In genomic region chr7:128549137-128549536, GRCm38 (mm10) we compare ENCODE assay signal across 8 mouse cellular contexts. TPM values are rescaled to one million over a fixed set of nuclear protein-coding genes. Genes with fewer than 3 reads are reported as not detected.
DNase-seq lines count a peak whose midpoint lies in the region; ATAC-seq and TF ChIP-seq lines count a peak whose summit lies in the region.
"Had no signal": no experiment of that assay in that cellular context is flagged by ENCODE, and none has a peak within 500 bp of the region (broad histone marks: within the 10 kb centered on the region; RNA-seq: fewer than 3 reads in every experiment).

No protein-coding gene starts in this region.

- no peak overlapping the region for H3K9ac ChIP-seq in heart, embryonic 13.5 days
- no peak overlapping the region for H3K9ac ChIP-seq in stomach, embryonic 14.5 days (replicated peaks; ENCODE audit: low read depth, low read length)
- no peak overlapping the region for H3K9ac ChIP-seq in stomach, postnatal 0 days (ENCODE audit: low read length)
- H3K9ac ChIP-seq in lung, embryonic 15.5 days = no peak overlapping the region
- H3K9ac ChIP-seq: liver, postnatal 0 days had no signal

- no peak overlapping the region for H3K4me3 ChIP-seq in heart, embryonic 13.5 days
- no peak overlapping the region for H3K4me3 ChIP-seq in stomach, embryonic 14.5 days (ENCODE audit: low read depth, low read length)
- H3K4me3 ChIP-seq in stomach, postnatal 0 days (ENCODE audit: low read depth, low read length) = no peak overlapping the region
- H3K4me3 ChIP-seq in lung, embryonic 15.5 days = no peak overlapping the region

- H3K27me3 ChIP-seq in heart, embryonic 13.5 days (replicated peaks) = no peaks in the 10 kb centered on the region
- no peaks in the 10 kb centered on the region for H3K27me3 ChIP-seq in stomach, embryonic 14.5 days (ENCODE audit: control insufficient read depth, insufficient read depth, low read length)
- H3K27me3 ChIP-seq in stomach, postnatal 0 days (ENCODE audit: control insufficient read depth, insufficient read depth, low read length) = no peaks in the 10 kb centered on the region
- H3K27me3 ChIP-seq in lung, embryonic 15.5 days = no peaks in the 10 kb centered on the region

- no peak for TF ChIP-seq CTCF in stomach, postnatal 0 days (IDR thresholded peaks at IDR 0.05; ENCODE audit: low read depth)

- H3K9me3 ChIP-seq in heart, embryonic 13.5 days = no peaks in the 10 kb centered on the region
- no peaks in the 10 kb centered on the region for H3K9me3 ChIP-seq in stomach, embryonic 14.5 days (ENCODE audit: control insufficient read depth, low read depth, low read length)
- no peaks in the 10 kb centered on the region for H3K9me3 ChIP-seq in stomach, postnatal 0 days (ENCODE audit: control insufficient read depth, low read length)
- H3K9me3 ChIP-seq in lung, embryonic 15.5 days = no peaks in the 10 kb centered on the region

- no peak for DNase-seq in heart, adult 9 months (ENCODE audit: low spot score in 2 of 2)
- no peak for DNase-seq in stomach, postnatal 0 days (ENCODE audit: low spot score)
- no peak for DNase-seq in c-Kit-positive CD71-positive TER-119-positive erythroid progenitor cells, embryonic 14.5 days (ENCODE audit: low spot score)
- DNase-seq in urinary bladder, postnatal 4 days (ENCODE audit: low spot score in 2 of 2) = no peak
- DNase-seq: liver, postnatal 0 days had no signal

- WGBS in heart, embryonic 13.5 days = 12% methylated on average over 4 of the region's 4 CpGs
- 27% methylated on average over 4 of the region's 4 CpGs for WGBS in stomach, embryonic 14.5 days
- WGBS in stomach, postnatal 0 days = 18% methylated on average over 4 of the region's 4 CpGs
- WGBS in lung, embryonic 15.5 days = 17% methylated on average over 4 of the region's 4 CpGs

- ATAC-seq in heart, embryonic 13.5 days (ENCODE audit: extremely low read depth, insufficient number of reproducible peaks, low FRiP score, low TSS enrichment) = no peak; the same call in 1 of the 2 replicates
- ATAC-seq in stomach, embryonic 14.5 days (ENCODE audit: insufficient number of reproducible peaks, insufficient read depth, low FRiP score, low read depth) = peak; percentile 42; the same call in 1 of the 2 replicates
- no peak; the same call in 1 of the 2 replicates for ATAC-seq in stomach, postnatal 0 days (ENCODE audit: low FRiP score, low TSS enrichment)
- no peak for ATAC-seq in lung, embryonic 15.5 days (ENCODE audit: borderline replicate concordance, extremely low read depth, low FRiP score, low TSS enrichment)
- ATAC-seq: liver, postnatal 0 days had no signal

- TF ChIP-seq EP300 in stomach, postnatal 0 days (optimal IDR thresholded peaks at IDR 0.05) = no peak

- H3K4me1 ChIP-seq in heart, embryonic 13.5 days = peaks cover 43% of the 10 kb centered on the region
- H3K4me1 ChIP-seq in stomach, embryonic 14.5 days (ENCODE audit: control insufficient read depth, insufficient read depth, low read length) = peaks cover 21% of the 10 kb centered on the region; the same call in 1 of the 2 replicates
- 0 out of 2 replicates have a peak, but pooled peaks cover 2% of the 10 kb centered on the region for H3K4me1 ChIP-seq in stomach, postnatal 0 days (replicated peaks; ENCODE audit: control insufficient read depth, insufficient read depth)
- peaks cover 15% of the 10 kb centered on the region for H3K4me1 ChIP-seq in lung, embryonic 15.5 days

- H3K36me3 ChIP-seq in heart, embryonic 13.5 days = peaks cover 46% of the 10 kb centered on the region
- peaks cover 28% of the 10 kb centered on the region for H3K36me3 ChIP-seq in stomach, embryonic 14.5 days (ENCODE audit: control insufficient read depth, insufficient read depth, low read length)
- H3K36me3 ChIP-seq in stomach, postnatal 0 days (ENCODE audit: control insufficient read depth, insufficient read depth, low read length) = peaks cover 16% of the 10 kb centered on the region
- H3K36me3 ChIP-seq in lung, embryonic 15.5 days = peaks cover 42% of the 10 kb centered on the region

- H3K4me2 ChIP-seq in heart, embryonic 13.5 days = no peak overlapping the region
- H3K4me2 ChIP-seq in stomach, embryonic 14.5 days (replicated peaks; ENCODE audit: low read depth, low read length) = no peak overlapping the region
- H3K4me2 ChIP-seq in stomach, postnatal 0 days (replicated peaks; ENCODE audit: low read depth) = no peak overlapping the region
- H3K4me2 ChIP-seq in lung, embryonic 15.5 days = no peak overlapping the region

- peak overlapping the region; percentile 71 for H3K27ac ChIP-seq in heart, embryonic 13.5 days (replicated peaks)
- 0 out of 2 replicates have a peak overlapping the region, but pooled peaks have one; percentile 10 for H3K27ac ChIP-seq in stomach, embryonic 14.5 days (ENCODE audit: low read length)
- H3K27ac ChIP-seq in stomach, postnatal 0 days (replicated peaks) = no peak overlapping the region; the same call in 1 of the 2 replicates
- H3K27ac ChIP-seq in lung, embryonic 15.5 days = peak overlapping the region; percentile 30; the same call in 1 of the 2 replicates

RNA-seq across cellular contexts. Expression of gene Bag3, which starts 25.7 kb away (rescaled TPM):
- 21.5 and 22.6 TPM in 2 replicates for polyA plus RNA-seq in heart, embryonic 13.5 days (2015; fragmentation: Nextera tagmentation; extraction: Ambion mirVana)
- polyA plus RNA-seq in stomach, embryonic 14.5 days (2014; fragmentation: Nextera tagmentation; extraction: Ambion mirVana) = 18.1 and 19.3 TPM in 2 replicates
- polyA plus RNA-seq in stomach, postnatal 0 days (2015; fragmentation: Nextera tagmentation; extraction: Ambion mirVana) = 17.7 and 19.2 TPM in 2 replicates
- 18.3 and 18.4 TPM in 2 replicates for polyA plus RNA-seq in lung, embryonic 15.5 days (2015; fragmentation: Nextera tagmentation; extraction: Ambion mirVana)
